Mouse (Mus musculus) midbrain, embryonic 11.5 days (tissue): ENCODE measurements around the gene Lgi1. TPM values are rescaled to one million over a fixed set of nuclear protein-coding genes. Genes with fewer than 3 reads are reported as not detected.
A peak's percentile ranks its signal among the peaks of the same experiment; 100 is the strongest.

Experiments
- ATAC-seq: fragments of 200-750 bp; cut with Nextera tagmentation; 2 replicates; pipeline ENCODE4 v1.8.0; 2017; ENCODE audit warnings: moderate TSS enrichment, moderate library complexity; ENCODE audit not compliant: low FRiP score
- DNase-seq: peaks from one replicate; pipeline ENCODE4 v3.0.0; 2015; ENCODE audit warnings: low spot score; ENCODE audit errors: missing footprints
- H3K27ac ChIP-seq: fragments of 300-500 bp; sonication (generic); 2 replicates; pipeline ENCODE4 v1.5.1; 2014; ENCODE audit warnings: low read depth, low read length
- H3K27me3 ChIP-seq: fragments of 300-500 bp; sonication (generic); 2 replicates; pipeline ENCODE4 v1.6.1; 2014; ENCODE audit warnings: mild to moderate bottlenecking, low read length, moderate library complexity, mixed read lengths; ENCODE audit not compliant: control insufficient read depth, insufficient read depth
- H3K36me3 ChIP-seq: fragments of 300-500 bp; sonication (generic); 2 replicates; pipeline ENCODE4 v1.6.1; 2014; ENCODE audit warnings: mild to moderate bottlenecking, low read length, moderate library complexity, mixed read lengths; ENCODE audit not compliant: control insufficient read depth, insufficient read depth
- H3K4me1 ChIP-seq: fragments of 300-500 bp; sonication (generic); 2 replicates; pipeline ENCODE4 v1.6.1; 2014; ENCODE audit warnings: low read length; ENCODE audit not compliant: control insufficient read depth, insufficient read depth
- H3K4me2 ChIP-seq: fragments of 300-500 bp; sonication (generic); 2 replicates; pipeline ENCODE4 v1.6.1; 2014; ENCODE audit warnings: mild to moderate bottlenecking, moderate library complexity
- H3K4me3 ChIP-seq: fragments of 300-500 bp; sonication (generic); 2 replicates; pipeline ENCODE4 v1.5.1; 2014; ENCODE audit warnings: low read depth, low read length
- H3K9ac ChIP-seq: fragments of 300-500 bp; sonication (generic); 2 replicates; pipeline ENCODE4 v1.6.1; 2014; ENCODE audit warnings: low read length
- H3K9me3 ChIP-seq: fragments of 300-500 bp; sonication (generic); 2 replicates; pipeline ENCODE4 v1.6.1; 2016; ENCODE audit warnings: low read length; ENCODE audit not compliant: control insufficient read depth
- WGBS: fragments of 180-500 bp; shearing (Covaris S2); extraction: QIAGEN DNeasy Blood & Tissue Kit; methylation state at CpG from one replicate; pipeline ENCODE4 v1.1.7; 2014; 5-methylcytosine and 5-hydroxymethylcytosine counted together
- polyA plus RNA-seq: library from polyadenylated mRNA; unstranded; fragments of >200 nt; fragmentation: Nextera tagmentation; extraction: Ambion mirVana; gene quantifications from 2 replicates; pipeline ENCODE4 v1.2.1, GENCODE M21; 2014

Lgi1 gene
- polyA plus RNA-seq = 2.0 and 2.5 TPM in 2 replicates

- peaks cover 2% of the 10 kb centered on the region; the same call in 1 of the 2 replicates for H3K27me3 ChIP-seq
- peak; percentile 27; the same call in 1 of the 2 replicates for ATAC-seq
- peak within 1 kb of the TSS; percentile 18 for H3K4me3 ChIP-seq
- H3K9ac ChIP-seq = peak within 1 kb of the TSS; percentile 36
- peak; percentile 85 for DNase-seq
- H3K36me3 ChIP-seq = no peaks in the 10 kb centered on the region
- H3K4me1 ChIP-seq = peaks cover 8% of the 10 kb centered on the region
- H3K9me3 ChIP-seq = no peaks in the 10 kb centered on the region
- H3K27ac ChIP-seq = no peak within 1 kb of the TSS; the same call in 1 of the 2 replicates
- peak within 1 kb of the TSS; percentile 41 for H3K4me2 ChIP-seq
- 20% methylated on average over 21 of the region's 21 CpGs for WGBS
Measured at GRCm38 (mm10) chr19:38264505-38265500, at the start of gene Lgi1. Gene Lgi1 (plus strand): TSS chr19:38264536.

GRCm38 (mm10) chr19:38217696-38218095 is 46.6 kb upstream of the Lgi1 start:
- peak; percentile 60 for DNase-seq
- 0 out of 2 replicates have a peak, but pooled peaks cover 2% of the 10 kb centered on the region for H3K36me3 ChIP-seq
- H3K9ac ChIP-seq = no peak overlapping the region
- H3K9me3 ChIP-seq = no peaks in the 10 kb centered on the region
- 91% methylated on average over 3 of the region's 3 CpGs for WGBS
- no peaks in the 10 kb centered on the region for H3K27me3 ChIP-seq
- no peaks in the 10 kb centered on the region for H3K4me1 ChIP-seq
- no peak for ATAC-seq
- no peak overlapping the region for H3K4me2 ChIP-seq
- no peak overlapping the region for H3K27ac ChIP-seq
- no peak overlapping the region for H3K4me3 ChIP-seq

GRCm38 (mm10) chr19:38223356-38223904 is 40.9 kb upstream of the Lgi1 start:
- peak overlapping the region; percentile 55 for H3K9ac ChIP-seq
- H3K27ac ChIP-seq = peak overlapping the region; percentile 90
- WGBS = 15% methylated on average over 12 of the region's 12 CpGs
- no peaks in the 10 kb centered on the region for H3K27me3 ChIP-seq
- H3K4me3 ChIP-seq = peak overlapping the region; percentile 40
- H3K4me2 ChIP-seq = peak overlapping the region; percentile 73
- 0 out of 2 replicates have a peak, but pooled peaks cover 2% of the 10 kb centered on the region for H3K36me3 ChIP-seq
- ATAC-seq (peak; percentile 49), DNase-seq (no peak)
- no peaks in the 10 kb centered on the region for H3K9me3 ChIP-seq
- peaks cover 5% of the 10 kb centered on the region for H3K4me1 ChIP-seq

GRCm38 (mm10) chr19:38223905-38224684 is 40.2 kb upstream of the Lgi1 start, which contains the start of gene Fra10ac1:
Gene Fra10ac1 (minus strand): TSS chr19:38224156.
- under 1% methylated on average over 49 of the region's 49 CpGs for WGBS
- H3K27ac ChIP-seq = peak within 1 kb of the TSS; percentile 90
- H3K27me3 ChIP-seq = no peaks in the 10 kb centered on the region
- DNase-seq = peak; percentile 99
- peak within 1 kb of the TSS; percentile 73 for H3K4me2 ChIP-seq
- H3K4me3 ChIP-seq = peak within 1 kb of the TSS; percentile 40
- H3K4me1 ChIP-seq = peaks cover 5% of the 10 kb centered on the region
- no peaks in the 10 kb centered on the region; the same call in 1 of the 2 replicates for H3K9me3 ChIP-seq
- ATAC-seq = peak; percentile 98
- peak within 1 kb of the TSS; percentile 55 for H3K9ac ChIP-seq
- no peaks in the 10 kb centered on the region for H3K36me3 ChIP-seq

- Histone ChIP-seq H3K4me2 (peak overlapping the region; percentile 73), H3K27ac (peak overlapping the region; percentile 90), H3K27me3 (no peaks in the 10 kb centered on the region), H3K9ac (peak overlapping the region; percentile 55), H3K9me3 (no peaks in the 10 kb centered on the region; the same call in 1 of the 2 replicates), H3K4me3 (peak overlapping the region; percentile 40), H3K4me1 (peaks cover 5% of the 10 kb centered on the region), H3K36me3 (no peaks in the 10 kb centered on the region)
- ATAC-seq (peak; percentile 38; the same call in 1 of the 2 replicates), DNase-seq (peak; percentile 88)
- 9% methylated on average over 9 of the region's 9 CpGs for whole genome bisulfite sequencing
Measured at GRCm38 (mm10) chr19:38224685-38225060, 39.7 kb upstream of the Lgi1 start.

GRCm38 (mm10) chr19:38228699-38229098 is 35.6 kb upstream of the Lgi1 start:
- H3K4me2 ChIP-seq = no peak overlapping the region
- H3K4me3 ChIP-seq = no peak overlapping the region
- 59% methylated on average over 2 of the region's 2 CpGs for WGBS
- H3K27ac ChIP-seq = no peak overlapping the region
- H3K27me3 ChIP-seq = no peaks in the 10 kb centered on the region
- H3K36me3 ChIP-seq = no peaks in the 10 kb centered on the region
- ATAC-seq (no peak), DNase-seq (peak; percentile 78)
- H3K9ac ChIP-seq = no peak overlapping the region
- H3K9me3 ChIP-seq = no peaks in the 10 kb centered on the region; the same call in 1 of the 2 replicates
- H3K4me1 ChIP-seq = no peaks in the 10 kb centered on the region

- no peaks in the 10 kb centered on the region for H3K4me1 ChIP-seq
- 41% methylated on average over 8 of the region's 8 CpGs for WGBS
- H3K27me3 ChIP-seq = no peaks in the 10 kb centered on the region
- no peak for DNase-seq
- no peak for ATAC-seq
- no peak overlapping the region for H3K4me2 ChIP-seq
- no peak overlapping the region for H3K9ac ChIP-seq
- no peak overlapping the region for H3K27ac ChIP-seq
- no peaks in the 10 kb centered on the region for H3K36me3 ChIP-seq
- no peak overlapping the region for H3K4me3 ChIP-seq
- H3K9me3 ChIP-seq = no peaks in the 10 kb centered on the region; the same call in 1 of the 2 replicates
Measured at GRCm38 (mm10) chr19:38232087-38232486, 32.2 kb upstream of the Lgi1 start.

- no peaks in the 10 kb centered on the region for H3K27me3 ChIP-seq
- H3K4me1 ChIP-seq = no peaks in the 10 kb centered on the region
- DNase-seq (no peak), ATAC-seq (0 out of 2 replicates have a peak, but pooled peaks have one; percentile 46)
- no peaks in the 10 kb centered on the region for H3K36me3 ChIP-seq
- no peak overlapping the region for H3K9ac ChIP-seq
- no peaks in the 10 kb centered on the region; the same call in 1 of the 2 replicates for H3K9me3 ChIP-seq
- no peak overlapping the region for H3K27ac ChIP-seq
- H3K4me3 ChIP-seq = no peak overlapping the region
- H3K4me2 ChIP-seq = no peak overlapping the region
- 7% methylated on average over 4 of the region's 4 CpGs for WGBS
Measured at GRCm38 (mm10) chr19:38232516-38232915, 31.8 kb upstream of the Lgi1 start.
